Mouse (Mus musculus): ENCODE data around the gene Nlk.
"Not testable (repeated sequence)": the region's sequence is repeated elsewhere in the genome, so short reads cannot be mapped to it uniquely, and the experiment has no call there.

The Nlk gene

DNA sequence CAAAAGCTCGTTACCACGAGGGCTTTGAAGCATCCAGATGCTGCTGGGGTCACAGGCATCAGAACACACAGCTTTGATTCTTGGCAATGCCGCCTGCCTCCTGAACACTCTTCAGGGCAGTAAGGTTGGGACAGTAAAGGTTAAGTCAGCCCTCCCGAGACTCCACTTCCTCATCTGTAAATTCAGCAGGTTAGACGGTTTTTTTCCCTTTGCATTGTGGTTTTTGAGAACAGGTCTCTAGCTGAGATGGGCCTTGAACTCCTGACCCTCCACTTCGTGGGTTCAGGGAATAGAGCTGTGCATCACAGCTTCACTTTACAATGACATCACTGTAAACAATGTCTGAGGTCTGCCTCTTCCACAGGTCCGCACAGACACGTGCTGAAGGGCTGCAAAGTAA is 152.0 kb downstream of the Nlk start:
- DNase-seq (ENCODE audit: low spot score) = no peak

DNA sequence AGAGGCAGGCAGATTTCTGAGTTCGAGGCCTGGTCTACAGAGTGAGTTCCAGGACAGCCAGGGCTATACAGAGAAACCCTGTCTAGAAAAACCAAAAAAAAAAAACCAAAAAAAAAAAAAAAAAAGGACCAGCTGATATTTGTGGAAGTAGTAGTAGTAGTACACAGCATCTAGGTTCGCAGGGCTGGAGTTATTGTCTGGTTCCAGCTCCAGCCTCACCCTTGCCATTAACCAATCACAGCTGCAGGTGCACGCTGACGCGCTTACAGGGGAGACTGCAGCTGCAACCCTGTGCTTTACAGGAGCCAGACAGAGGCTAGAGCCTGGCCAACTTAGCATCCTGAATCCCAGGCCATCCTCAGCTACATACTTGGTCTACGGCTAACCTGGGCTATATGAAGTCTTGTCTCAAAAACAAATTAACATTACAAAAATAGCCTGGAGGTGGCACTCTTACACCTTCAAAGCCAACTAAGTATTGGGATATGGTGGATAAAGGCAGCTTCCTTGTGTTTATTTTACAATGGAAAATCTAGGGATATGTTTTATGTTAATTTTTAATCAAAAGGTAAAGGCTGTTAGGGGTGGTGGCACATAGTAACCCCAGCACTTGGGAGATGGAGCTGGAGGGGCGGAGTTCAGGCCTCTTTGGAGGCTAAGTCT is 152.6 kb downstream of the Nlk start:
- DNase-seq (ENCODE audit: low spot score) = no peak

DNA sequence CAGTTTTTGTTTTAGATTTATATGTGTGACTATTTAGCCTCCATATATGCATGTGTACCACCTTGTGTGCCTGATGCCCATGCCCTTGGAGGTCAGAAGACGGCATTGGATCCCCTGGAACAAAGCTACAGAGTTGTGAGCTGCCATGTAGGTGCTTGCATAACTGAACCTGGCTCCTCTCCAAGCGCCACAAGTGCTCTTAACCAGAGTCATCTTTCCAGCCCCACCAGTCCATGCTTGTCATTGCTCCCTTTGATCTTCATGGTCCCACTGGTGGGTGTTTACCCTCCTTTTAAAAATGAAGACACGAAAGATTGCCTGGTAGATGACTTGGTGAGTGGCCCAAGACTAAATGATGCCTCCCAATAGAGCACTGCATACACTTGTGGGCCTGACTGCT is 156.8 kb downstream of the Nlk start:
- no peak for DNase-seq (ENCODE audit: low spot score)

DNA sequence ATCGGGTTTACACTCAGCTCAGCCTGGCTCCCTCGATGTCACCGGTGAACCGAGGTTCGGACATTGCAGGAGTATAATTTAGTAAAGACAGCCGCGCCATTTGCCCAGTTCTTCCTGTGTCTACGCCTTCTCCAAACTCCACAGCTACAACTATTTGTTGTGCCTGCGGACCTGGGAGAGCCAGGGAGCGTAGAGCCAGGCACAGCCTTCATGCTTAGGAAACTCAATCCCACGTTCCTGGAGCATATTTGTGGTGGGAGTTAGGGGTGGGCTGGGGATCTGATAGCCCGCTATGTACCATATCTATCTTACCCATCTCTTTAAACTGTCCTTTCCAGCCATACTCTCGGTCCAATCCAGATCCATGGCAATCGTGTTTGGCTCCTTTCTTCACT is 160.5 kb downstream of the Nlk start:
- no peak for DNase-seq (ENCODE audit: low spot score)

DNA sequence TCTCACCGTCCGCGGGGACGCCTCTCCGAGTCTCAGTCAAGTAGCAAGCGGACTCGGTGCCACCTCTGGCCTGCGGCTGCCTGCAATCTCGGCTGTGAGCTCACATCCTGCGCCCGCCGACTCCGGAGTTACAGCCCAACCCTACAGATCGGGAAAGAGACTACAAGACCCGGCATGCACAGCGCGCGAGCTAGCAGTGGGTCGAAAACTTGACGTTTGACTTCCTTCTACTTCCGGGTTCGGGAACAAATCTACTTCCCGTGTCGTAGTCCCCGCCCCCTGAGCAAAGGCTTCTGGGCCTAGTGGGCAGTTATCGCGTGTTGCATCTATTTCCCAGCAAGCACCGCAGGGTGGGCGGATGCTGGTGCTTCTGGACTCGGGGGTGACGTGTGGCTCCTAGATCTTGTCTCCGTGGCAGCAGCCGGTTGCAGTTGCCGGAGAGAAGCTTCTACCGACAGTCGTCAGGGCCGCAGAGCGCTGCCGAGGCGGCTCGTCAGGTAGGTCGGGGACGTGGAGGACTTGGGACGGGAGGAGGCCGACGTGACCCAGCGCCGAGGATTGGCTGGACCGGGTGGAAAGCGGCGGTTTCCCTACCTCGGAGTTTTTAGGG is 161.0 kb downstream of the Nlk start, which contains the start of the genes Tnfaip1 and Ift20:
Tnfaip1 (minus strand) TSS at position 253 of the 610 bp plus-strand sequence.
Ift20 (plus strand) TSS at position 282 of the 610 bp plus-strand sequence.
- peak; percentile 99 for DNase-seq (ENCODE audit: low spot score)

DNA sequence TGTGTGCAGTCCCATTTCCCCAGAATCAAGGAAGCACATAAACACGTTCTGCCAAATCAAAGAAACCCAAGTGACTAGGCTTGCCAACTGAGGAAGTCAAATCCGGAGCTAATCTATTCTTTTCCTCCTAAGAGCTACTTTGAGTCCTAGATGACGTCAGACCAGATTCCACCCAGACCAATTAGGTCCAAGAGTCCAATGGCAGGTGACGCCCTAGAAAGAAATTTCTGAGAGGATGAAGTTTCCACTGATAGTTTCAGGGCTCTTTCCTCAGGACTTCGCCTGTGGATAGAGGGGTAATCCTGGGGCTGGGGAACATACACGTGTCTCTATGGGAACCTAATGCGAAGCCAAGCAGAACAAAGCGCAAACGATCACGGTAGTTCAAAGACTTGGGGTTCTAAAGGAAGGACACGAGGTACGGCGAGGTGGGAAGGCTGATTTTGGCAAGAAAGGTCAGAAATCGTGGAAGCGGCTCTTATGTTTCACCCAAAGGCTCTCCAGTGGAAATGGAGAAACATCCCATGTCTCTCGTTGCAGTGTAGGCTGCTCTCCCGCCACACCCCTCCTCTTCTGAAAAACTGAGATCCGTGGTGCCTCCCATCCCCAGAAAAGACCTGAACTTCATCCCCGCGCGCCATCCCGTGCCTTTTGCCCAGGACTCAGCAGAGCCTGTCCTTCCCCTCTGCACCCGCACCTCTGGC is 161.6 kb downstream of the Nlk start:
- DNase-seq (ENCODE audit: low spot score) = peak; percentile 76

DNA sequence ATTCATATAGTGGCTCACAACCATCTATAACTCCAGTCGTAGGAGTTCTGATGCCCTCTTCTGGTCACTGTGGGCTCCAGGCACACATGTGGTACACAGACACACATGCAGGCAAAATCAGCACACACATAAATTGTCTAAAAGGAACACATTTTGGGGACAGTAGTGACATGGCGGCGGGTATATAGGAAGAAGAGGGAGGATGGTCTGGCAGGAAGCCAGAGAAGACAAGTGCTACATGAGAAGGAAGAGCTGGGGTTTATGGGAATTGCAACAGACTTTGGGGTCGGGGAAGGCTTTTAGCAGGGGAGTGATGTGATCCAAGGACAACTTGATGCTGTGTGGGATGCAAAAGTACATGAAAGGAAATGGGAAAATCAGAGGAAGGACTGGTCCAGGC is 162.7 kb downstream of the Nlk start:
- DNase-seq (ENCODE audit: low spot score) = no peak

DNA sequence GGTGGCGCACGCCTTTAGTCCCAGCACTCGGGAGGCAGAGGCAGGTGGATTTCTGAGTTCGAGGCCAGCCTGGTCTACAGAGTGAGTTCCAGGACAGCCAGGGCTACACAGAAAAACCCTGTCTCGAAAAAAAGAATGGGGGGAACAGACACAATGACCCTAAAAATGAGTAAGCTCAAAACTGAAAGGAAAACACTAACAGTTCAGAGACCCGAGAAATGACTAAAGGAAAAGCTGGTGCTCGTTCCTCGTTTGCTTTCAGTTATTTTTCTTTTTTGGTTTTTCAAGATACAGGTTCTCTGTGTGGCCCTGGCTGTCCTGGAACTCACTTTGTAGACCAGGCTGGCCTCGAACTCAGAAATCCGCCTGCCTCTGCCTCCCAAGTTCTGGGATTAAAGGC is 165.7 kb downstream of the Nlk start:
- DNase-seq (ENCODE audit: low spot score) = not testable (repeated sequence)

DNA sequence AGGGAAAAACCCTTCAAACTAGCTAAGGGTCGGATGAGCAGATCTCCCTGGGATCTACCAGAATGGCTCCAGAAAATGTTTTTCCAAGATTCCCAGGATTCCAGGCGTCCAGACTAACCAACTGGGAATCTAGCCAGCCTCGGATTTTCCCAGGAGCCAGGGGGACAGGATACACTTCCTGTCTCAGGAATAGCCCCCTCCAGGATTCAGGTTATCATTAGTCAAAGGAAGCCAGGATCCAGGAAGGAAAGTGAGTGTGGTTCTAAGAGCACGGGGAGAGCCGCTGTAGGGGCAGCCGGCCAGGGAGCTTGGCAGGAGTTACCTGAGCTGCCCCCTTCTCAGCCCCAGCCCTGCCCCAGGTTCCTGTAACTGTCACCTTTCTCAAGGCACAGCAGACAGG is 166.1 kb downstream of the Nlk start:
- no peak for DNase-seq (ENCODE audit: low spot score)

DNA sequence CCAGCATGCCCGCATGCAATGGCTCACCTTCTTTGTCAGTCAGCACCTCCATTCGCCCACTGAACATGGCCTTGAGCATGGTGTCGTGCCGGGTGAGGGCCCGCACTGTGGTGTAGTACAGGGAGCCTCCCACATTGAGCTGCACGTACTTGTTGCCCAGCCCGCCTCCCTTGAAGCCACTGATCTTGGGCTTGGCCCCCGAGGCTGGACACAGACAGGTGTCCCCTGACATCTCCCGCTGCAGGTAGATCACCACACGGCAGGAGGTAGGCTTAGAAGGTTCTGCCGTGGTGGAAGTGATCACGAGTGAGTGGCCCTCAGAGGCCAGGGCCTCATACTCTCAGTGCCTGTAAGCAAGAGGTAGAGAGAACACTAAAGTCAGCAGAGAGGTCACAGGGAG is 167.2 kb downstream of the Nlk start:
- no peak for DNase-seq (ENCODE audit: low spot score)

DNA sequence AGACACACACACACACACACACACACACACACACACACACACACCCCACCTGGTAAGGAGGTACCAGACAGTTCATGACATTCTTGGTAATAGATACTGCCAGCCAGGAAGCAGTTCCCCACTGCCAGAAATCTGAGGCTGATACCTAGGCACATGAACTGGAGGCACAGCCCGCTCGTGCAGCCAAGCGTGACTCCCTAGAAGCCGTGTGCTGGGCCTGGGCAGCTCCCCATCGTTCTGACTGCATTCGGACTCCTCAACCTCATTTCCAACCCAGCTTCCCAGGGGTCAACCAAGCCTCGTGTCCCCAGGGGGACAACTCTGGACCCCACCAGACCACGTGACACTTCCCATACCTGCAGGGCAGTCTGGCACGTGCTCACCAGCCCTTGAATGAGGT is 168.5 kb downstream of the Nlk start:
- DNase-seq (ENCODE audit: low spot score) = no peak

DNA sequence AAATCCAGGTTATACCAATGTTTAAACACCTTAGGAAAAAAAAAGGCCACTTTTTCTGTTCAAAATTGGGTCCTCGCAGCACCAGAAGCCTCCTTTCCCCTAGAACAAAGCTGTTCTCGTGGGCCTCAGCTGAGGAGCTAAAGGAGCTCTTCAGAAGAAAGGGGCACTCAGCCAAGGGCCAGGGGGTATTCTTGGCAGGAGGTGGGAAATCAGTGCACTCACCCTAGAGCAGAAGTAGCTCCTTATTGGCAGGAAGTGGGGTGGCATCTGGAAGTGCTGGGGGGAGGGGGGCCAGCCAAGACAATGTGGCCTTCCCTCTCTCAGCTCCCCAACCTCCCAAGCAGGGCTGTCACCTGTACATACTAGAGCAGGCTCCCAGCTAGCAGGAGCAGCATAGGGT is 172.3 kb downstream of the Nlk start:
- no peak for DNase-seq (ENCODE audit: low spot score)

DNA sequence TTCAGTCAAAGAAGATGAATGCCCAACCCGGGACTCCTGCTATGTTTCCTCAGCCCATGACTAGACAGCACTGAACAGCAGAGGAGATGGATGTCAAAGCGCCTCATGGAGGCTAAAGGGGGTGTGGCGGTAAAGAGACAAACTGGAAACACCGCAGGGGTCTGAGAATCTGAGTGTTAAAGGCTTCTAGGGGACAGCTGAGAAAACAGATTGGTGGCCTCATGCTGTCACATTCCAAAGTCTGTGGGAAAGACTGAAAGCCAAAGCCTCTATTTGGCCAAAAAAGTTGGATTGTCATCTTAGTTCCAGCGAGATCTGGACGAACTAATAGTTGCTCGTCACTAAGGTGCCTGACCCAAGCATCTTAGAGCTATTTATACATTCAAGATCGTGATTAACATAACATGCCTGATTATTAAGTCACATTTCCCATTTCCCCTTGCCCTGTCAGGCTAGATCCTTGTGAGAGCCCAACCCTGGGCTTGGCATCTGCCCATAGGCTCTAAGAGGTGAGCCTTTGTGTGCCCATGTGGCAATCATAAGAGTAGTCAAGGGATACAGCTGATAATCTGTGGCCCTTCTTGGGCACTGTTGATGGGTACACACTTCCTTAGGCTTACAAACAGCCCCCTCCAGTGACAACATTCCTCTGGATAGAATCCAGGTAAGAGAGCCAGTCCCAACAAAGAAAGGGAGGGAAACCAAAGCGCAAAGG is 173.8 kb downstream of the Nlk start:
- DNase-seq (ENCODE audit: low spot score) = no peak

DNA sequence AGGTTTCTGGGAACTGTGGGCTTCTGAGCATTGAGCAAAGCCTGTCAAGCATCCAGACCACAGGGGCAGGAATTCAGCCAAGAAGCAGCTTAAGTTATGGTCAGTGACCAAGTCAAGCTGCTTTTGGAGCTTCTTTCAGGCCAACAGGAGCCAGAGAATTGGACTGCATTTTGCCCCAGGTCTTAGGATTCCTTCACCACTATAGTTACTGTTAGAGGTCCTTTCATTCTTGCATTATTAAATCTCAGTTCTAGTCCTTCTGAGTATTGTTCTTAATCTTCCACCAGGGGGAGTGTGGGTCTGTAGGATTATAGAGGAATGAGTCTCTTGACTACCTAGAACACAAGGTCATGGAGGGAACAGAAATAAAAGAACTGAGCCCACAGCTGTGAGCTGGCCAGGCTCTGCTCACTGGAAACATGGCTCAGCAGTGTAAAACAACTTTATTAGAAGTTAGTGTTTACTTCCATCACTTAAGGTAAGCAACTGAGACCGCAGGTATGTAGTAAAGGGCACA is 174.6 kb downstream of the Nlk start:
- DNase-seq (ENCODE audit: low spot score) = no peak

DNA sequence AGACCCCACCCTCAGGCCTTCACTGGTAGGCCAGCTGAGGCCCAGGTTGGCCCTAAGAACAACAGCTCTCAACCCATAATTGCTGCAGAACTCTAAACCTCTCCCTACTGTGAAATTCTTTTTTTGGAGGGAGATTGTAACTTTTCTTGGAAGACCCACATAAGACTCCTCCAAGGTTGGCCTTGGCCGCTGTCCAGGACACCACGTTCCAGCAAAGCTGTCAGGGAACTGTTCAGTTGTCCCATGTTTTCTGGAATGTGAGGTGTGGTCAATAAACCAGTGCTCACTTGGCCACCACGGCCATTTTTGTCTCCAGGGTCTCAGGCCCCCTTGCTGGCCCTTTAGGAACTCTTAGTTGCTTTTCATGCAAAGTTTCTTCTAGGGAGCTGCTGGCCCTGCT is 175.3 kb downstream of the Nlk start:
- DNase-seq (ENCODE audit: low spot score) = no peak

DNA sequence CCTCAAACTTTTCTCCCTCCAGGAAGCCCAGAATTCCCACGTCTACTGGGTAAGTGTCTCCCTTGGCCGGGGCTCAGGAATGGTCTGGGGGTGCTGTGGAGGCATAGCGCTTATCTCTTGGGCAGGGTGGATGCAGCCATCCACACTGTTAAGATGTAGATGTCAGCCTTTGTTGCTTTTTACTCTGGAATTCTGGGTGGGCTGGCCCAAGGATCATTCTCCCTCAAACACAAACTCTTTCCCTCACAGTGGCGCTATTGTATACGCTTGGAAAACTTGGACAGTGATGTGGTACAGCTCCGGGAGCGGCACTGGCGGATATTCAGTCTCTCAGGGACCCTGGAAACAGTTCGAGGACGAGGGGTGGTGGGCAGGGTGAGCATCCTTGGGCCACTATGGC is 178.2 kb downstream of the Nlk start:
- DNase-seq (ENCODE audit: low spot score) = no peak

Measured in yolk sac, embryonic 10.5 days (tissue).